Mouse (Mus musculus) midbrain, embryonic 16.5 days (tissue): ENCODE data around the gene Akt3. TPM values are rescaled to one million over a fixed set of nuclear protein-coding genes. Genes with fewer than 3 reads are reported as not detected.

Source experiments
- polyA plus RNA-seq: library from polyadenylated mRNA; unstranded; fragments of >200 nt; fragmentation: Nextera tagmentation; extraction: Ambion mirVana; gene quantifications from 2 replicates; pipeline ENCODE4 v1.2.1, GENCODE M21; 2015

Akt3 gene
- polyA plus RNA-seq, 1 experiment from 2014 or later = 21.9 TPM

Other genes starting within 250 kb of the Akt3 start
- gene Zbtb18, start 184.1 kb upstream of the Akt3 start, polyA plus RNA-seq = 3.6 and 4.4 TPM in 2 replicates